Mouse (Mus musculus) limb, embryonic 14.5 days (tissue): ENCODE measurements around the gene Fgfr2. TPM values are rescaled to one million over a fixed set of nuclear protein-coding genes. Genes with fewer than 3 reads are reported as not detected.

Source experiments
- ATAC-seq: fragments of 200-750 bp; cut with Nextera tagmentation; 2 replicates; pipeline ENCODE4 v1.8.0; 2017; ENCODE audit warnings: low read depth, moderate number of reproducible peaks, moderate TSS enrichment; ENCODE audit not compliant: low FRiP score
- DNase-seq: peaks from one replicate; pipeline ENCODE4 v3.0.0-alpha.2; 2015; ENCODE audit warnings: low spot score
- H3K27ac ChIP-seq: fragments of 300-500 bp; sonication (generic); replicated peaks from 2 replicates; pipeline ENCODE4 v1.5.1; 2014; ENCODE audit warnings: low read depth, mild to moderate bottlenecking, low read length, moderate library complexity, mixed read lengths
- H3K27me3 ChIP-seq: fragments of 300-500 bp; sonication (generic); 2 replicates; pipeline ENCODE4 v1.6.1; 2014; ENCODE audit warnings: low read length, mixed read lengths; ENCODE audit not compliant: control insufficient read depth, insufficient read depth
- H3K36me3 ChIP-seq: fragments of 300-500 bp; sonication (generic); 2 replicates; pipeline ENCODE4 v1.6.1; 2014; ENCODE audit warnings: mild to moderate bottlenecking, low read length, moderate library complexity, mixed read lengths; ENCODE audit not compliant: control insufficient read depth, insufficient read depth
- H3K4me1 ChIP-seq: fragments of 300-500 bp; sonication (generic); 2 replicates; pipeline ENCODE4 v1.6.1; 2014; ENCODE audit warnings: antibody characterized with exemption, low read length, mixed read lengths; ENCODE audit not compliant: control insufficient read depth, insufficient read depth
- H3K4me2 ChIP-seq: fragments of 300-500 bp; sonication (generic); replicated peaks from 2 replicates; pipeline ENCODE4 v1.6.1; 2014; ENCODE audit warnings: low read depth, mild to moderate bottlenecking, low read length, moderate library complexity; ENCODE audit not compliant: severe bottlenecking
- H3K4me3 ChIP-seq: fragments of 300-500 bp; sonication (generic); replicated peaks from 2 replicates; pipeline ENCODE4 v1.5.1; 2014; ENCODE audit warnings: low read length
- H3K9ac ChIP-seq: fragments of 300-500 bp; sonication (generic); 2 replicates; pipeline ENCODE4 v1.6.1; 2014; ENCODE audit warnings: mild to moderate bottlenecking, low read depth, low read length, moderate library complexity; ENCODE audit not compliant: severe bottlenecking
- H3K9me3 ChIP-seq: fragments of 300-500 bp; sonication (generic); 2 replicates; pipeline ENCODE4 v1.6.1; 2016; ENCODE audit warnings: low read length; ENCODE audit not compliant: control insufficient read depth
- POLR2A ChIP-seq: fragments of 200-500 bp; IDR thresholded peaks from 2 replicates; pipeline ENCODE4 v1.8.0; 2012; ENCODE audit warnings: inconsistent platforms, mild to moderate bottlenecking, moderate library complexity, borderline replicate concordance; ENCODE audit not compliant: insufficient read depth, insufficient read length; ENCODE audit errors: extremely low read depth
- WGBS: fragments of 180-500 bp; shearing (Covaris S2); extraction: QIAGEN DNeasy Blood & Tissue Kit; methylation state at CpG from one replicate; pipeline ENCODE4 v1.1.7; 2014; 5-methylcytosine and 5-hydroxymethylcytosine counted together
- polyA plus RNA-seq, 2 experiments: library from polyadenylated mRNA; depleted of rRNA in 1 of 2; stranded (reverse) in 1 of 2; unstranded in 1 of 2; fragments of >200 nt; fragmentation: Nextera tagmentation in 1 of 2; extraction: Ambion mirVana in 1 of 2; gene quantifications; 2 replicates each; pipeline versions ENCODE4 v1.2.1 to v1.2.3; 2012 to 2014

Gene Fgfr2
- polyA plus RNA-seq, 2 experiments: 131 to 133 TPM

GRCm38 (mm10) chr7:130386308-130386707, 2736.8 kb downstream of the Fgfr2 start:
- Histone ChIP-seq H3K27me3 (no peaks in the 10 kb centered on the region), H3K9me3 (no peaks in the 10 kb centered on the region), H3K9ac (no peak overlapping the region), H3K4me2 (no peak overlapping the region), H3K27ac (no peak overlapping the region), H3K4me3 (no peak overlapping the region), H3K36me3 (peaks cover 5% of the 10 kb centered on the region; the same call in 1 of the 2 replicates), H3K4me1 (no peaks in the 10 kb centered on the region)
- ATAC-seq (no peak), DNase-seq (no peak)
- 74% methylated on average over 3 of the region's 3 CpGs for WGBS
- no peak for TF ChIP-seq POLR2A

GRCm38 (mm10) chr7:130385732-130386294, 2737.3 kb downstream of the Fgfr2 start:
- no peak for TF ChIP-seq POLR2A
- DNase-seq (no peak), ATAC-seq (no peak)
- Histone ChIP-seq H3K4me1 (no peaks in the 10 kb centered on the region), H3K36me3 (peaks cover 5% of the 10 kb centered on the region; the same call in 1 of the 2 replicates), H3K4me2 (no peak overlapping the region), H3K27ac (no peak overlapping the region), H3K9ac (no peak overlapping the region), H3K9me3 (no peaks in the 10 kb centered on the region), H3K4me3 (no peak overlapping the region), H3K27me3 (no peaks in the 10 kb centered on the region)
- 92% methylated on average over 8 of the region's 8 CpGs for WGBS

GRCm38 (mm10) chr7:130382126-130382525, 2741.0 kb downstream of the Fgfr2 start:
- Histone ChIP-seq H3K4me3 (no peak overlapping the region), H3K36me3 (peaks cover 2% of the 10 kb centered on the region; the same call in 1 of the 2 replicates), H3K4me1 (no peaks in the 10 kb centered on the region), H3K27me3 (no peaks in the 10 kb centered on the region), H3K9me3 (no peaks in the 10 kb centered on the region), H3K27ac (no peak overlapping the region), H3K4me2 (no peak overlapping the region), H3K9ac (no peak overlapping the region)
- 95% methylated on average over 13 of the region's 13 CpGs for WGBS
- TF ChIP-seq POLR2A: no peak
- DNase-seq (no peak), ATAC-seq (no peak)

- Histone ChIP-seq H3K9me3 (no peaks in the 10 kb centered on the region), H3K4me2 (no peak overlapping the region), H3K4me3 (no peak overlapping the region), H3K27me3 (no peaks in the 10 kb centered on the region), H3K9ac (no peak overlapping the region), H3K36me3 (no peaks in the 10 kb centered on the region), H3K27ac (no peak overlapping the region), H3K4me1 (no peaks in the 10 kb centered on the region)
- no peak for TF ChIP-seq POLR2A
- DNase-seq (no peak), ATAC-seq (no peak)
- WGBS: 76% methylated on average over 8 of the region's 8 CpGs
These were observed 2741.7 kb downstream of the Fgfr2 start for GRCm38 (mm10) chr7:130381387-130381951.

GRCm38 (mm10) chr7:130380769-130381355, 2742.3 kb downstream of the Fgfr2 start:
- no peaks in the 10 kb centered on the region for H3K27me3 ChIP-seq
- DNase-seq (no peak), ATAC-seq (no peak)
- H3K4me2 ChIP-seq: no peak overlapping the region
- TF ChIP-seq POLR2A: no peak
- WGBS: 85% methylated on average over 8 of the region's 8 CpGs
- no peak overlapping the region for H3K4me3 ChIP-seq
- H3K36me3 ChIP-seq: no peaks in the 10 kb centered on the region
- H3K9me3 ChIP-seq: no peaks in the 10 kb centered on the region
- no peak overlapping the region for H3K9ac ChIP-seq
- H3K4me1 ChIP-seq: no peaks in the 10 kb centered on the region
- no peak overlapping the region for H3K27ac ChIP-seq
